Mouse (Mus musculus) kidney, embryonic 16.5 days (tissue): ENCODE data around the gene Klc4. TPM values are rescaled to one million over a fixed set of nuclear protein-coding genes. Genes with fewer than 3 reads are reported as not detected.

Experiments
- ATAC-seq: fragments of 200-750 bp; cut with Nextera tagmentation; 2 replicates; pipeline ENCODE4 v1.8.0; 2017; ENCODE audit warnings: moderate TSS enrichment; ENCODE audit not compliant: low FRiP score, low TSS enrichment
- H3K27ac ChIP-seq: fragments of 300-500 bp; sonication (generic); 2 replicates; pipeline ENCODE4 v1.5.1; 2014; ENCODE audit warnings: low read length
- H3K27me3 ChIP-seq: fragments of 300-500 bp; sonication (generic); 2 replicates; pipeline ENCODE4 v1.6.1; 2014; ENCODE audit warnings: low read length, control low read depth, mixed read lengths; ENCODE audit not compliant: insufficient read depth
- H3K36me3 ChIP-seq: fragments of 300-500 bp; sonication (generic); 2 replicates; pipeline ENCODE4 v1.6.1; 2014; ENCODE audit warnings: low read length, control low read depth, mixed read lengths; ENCODE audit not compliant: insufficient read depth
- H3K4me1 ChIP-seq: fragments of 300-500 bp; sonication (generic); 2 replicates; pipeline ENCODE4 v1.6.1; 2014; ENCODE audit warnings: low read length, control low read depth, mixed read lengths; ENCODE audit not compliant: insufficient read depth
- H3K4me2 ChIP-seq: fragments of 300-500 bp; sonication (generic); replicated peaks from 2 replicates; pipeline ENCODE4 v1.6.1; 2014; ENCODE audit warnings: low read depth, low read length
- H3K4me3 ChIP-seq: fragments of 300-500 bp; sonication (generic); 2 replicates; pipeline ENCODE4 v1.5.1; 2014; ENCODE audit warnings: mild to moderate bottlenecking, low read length
- H3K9ac ChIP-seq: fragments of 300-500 bp; sonication (generic); replicated peaks from 2 replicates; pipeline ENCODE4 v1.6.1; 2014; ENCODE audit warnings: low read length
- H3K9me3 ChIP-seq: fragments of 300-500 bp; sonication (generic); 2 replicates; pipeline ENCODE4 v1.6.1; 2016; ENCODE audit warnings: low read length, control low read depth
- WGBS: fragments of 180-500 bp; shearing (Covaris S2); extraction: QIAGEN DNeasy Blood & Tissue Kit; methylation state at CpG from one replicate; pipeline ENCODE4 v1.1.7; 2014; 5-methylcytosine and 5-hydroxymethylcytosine counted together
- polyA plus RNA-seq: library from polyadenylated mRNA; unstranded; fragments of >200 nt; fragmentation: Nextera tagmentation; extraction: Ambion mirVana; gene quantifications from 2 replicates; pipeline ENCODE4 v1.2.1, GENCODE M21; 2015

Klc4 gene
- polyA plus RNA-seq, 1 experiment from 2014 or later = 58.0 TPM

GRCm38 (mm10) chr17:46644916-46645475 lies 826 bp downstream of the Klc4 start:
- Histone ChIP-seq H3K27me3 (no peaks in the 10 kb centered on the region), H3K9ac (peak overlapping the region; percentile 83), H3K4me3 (peak overlapping the region; percentile 96), H3K9me3 (no peaks in the 10 kb centered on the region), H3K4me2 (peak overlapping the region; percentile 98), H3K36me3 (peaks cover 19% of the 10 kb centered on the region; the same call in 1 of the 2 replicates), H3K27ac (peak overlapping the region; percentile 81), H3K4me1 (peaks cover 30% of the 10 kb centered on the region)
- peak; percentile 35 for ATAC-seq
- WGBS = 9% methylated on average over 11 of the region's 11 CpGs

- H3K4me2 ChIP-seq = peak overlapping the region; percentile 98
- peak overlapping the region; percentile 81 for H3K27ac ChIP-seq
- H3K9me3 ChIP-seq = no peaks in the 10 kb centered on the region
- H3K4me1 ChIP-seq = peaks cover 28% of the 10 kb centered on the region
- 79% methylated on average over 12 of the region's 12 CpGs for WGBS
- no peak for ATAC-seq
- no peaks in the 10 kb centered on the region for H3K27me3 ChIP-seq
- peak overlapping the region; percentile 83 for H3K9ac ChIP-seq
- peaks cover 19% of the 10 kb centered on the region; the same call in 1 of the 2 replicates for H3K36me3 ChIP-seq
- H3K4me3 ChIP-seq = peak overlapping the region; percentile 96
These were observed 1.5 kb downstream of the Klc4 start for GRCm38 (mm10) chr17:46644152-46644805.

DNA sequence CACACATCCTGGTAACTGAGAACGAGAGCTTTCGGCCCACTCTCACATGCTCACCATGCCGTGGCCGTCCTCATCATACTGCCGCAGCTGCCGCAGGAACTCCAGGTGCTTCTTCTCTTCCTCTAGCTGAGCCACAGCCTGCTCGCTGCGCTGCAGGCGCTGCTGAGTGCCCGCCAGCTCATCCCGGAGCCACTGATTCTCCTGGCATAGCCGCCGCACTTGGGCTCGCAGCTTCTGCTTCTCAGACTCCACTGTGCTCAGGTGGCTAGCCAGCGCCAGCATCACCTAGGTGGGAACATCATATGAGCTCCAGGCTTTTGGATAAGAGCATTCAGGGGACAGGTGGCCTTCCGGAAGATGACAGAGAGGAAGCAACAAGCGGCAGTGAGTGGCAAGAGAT lies 3.8 kb downstream of the Klc4 start:
- Histone ChIP-seq H3K27me3 (no peaks in the 10 kb centered on the region), H3K9me3 (no peaks in the 10 kb centered on the region), H3K9ac (no peak overlapping the region), H3K27ac (no peak overlapping the region), H3K4me1 (peaks cover 29% of the 10 kb centered on the region), H3K4me3 (no peak overlapping the region), H3K36me3 (peaks cover 7% of the 10 kb centered on the region; the same call in 1 of the 2 replicates), H3K4me2 (no peak overlapping the region)
- ATAC-seq = no peak
- WGBS = 87% methylated on average over 17 of the region's 17 CpGs

GRCm38 (mm10) chr17:46639929-46640328 lies 5.9 kb downstream of the Klc4 start:
- Histone ChIP-seq H3K4me2 (no peak overlapping the region), H3K4me1 (peaks cover 22% of the 10 kb centered on the region), H3K9ac (no peak overlapping the region), H3K27me3 (no peaks in the 10 kb centered on the region), H3K9me3 (no peaks in the 10 kb centered on the region), H3K4me3 (no peak overlapping the region), H3K36me3 (peaks cover 16% of the 10 kb centered on the region; the same call in 1 of the 2 replicates), H3K27ac (peak overlapping the region; percentile 43; the same call in 1 of the 2 replicates)
- ATAC-seq = no peak
- WGBS = 60% methylated on average over 9 of the region's 9 CpGs

DNA sequence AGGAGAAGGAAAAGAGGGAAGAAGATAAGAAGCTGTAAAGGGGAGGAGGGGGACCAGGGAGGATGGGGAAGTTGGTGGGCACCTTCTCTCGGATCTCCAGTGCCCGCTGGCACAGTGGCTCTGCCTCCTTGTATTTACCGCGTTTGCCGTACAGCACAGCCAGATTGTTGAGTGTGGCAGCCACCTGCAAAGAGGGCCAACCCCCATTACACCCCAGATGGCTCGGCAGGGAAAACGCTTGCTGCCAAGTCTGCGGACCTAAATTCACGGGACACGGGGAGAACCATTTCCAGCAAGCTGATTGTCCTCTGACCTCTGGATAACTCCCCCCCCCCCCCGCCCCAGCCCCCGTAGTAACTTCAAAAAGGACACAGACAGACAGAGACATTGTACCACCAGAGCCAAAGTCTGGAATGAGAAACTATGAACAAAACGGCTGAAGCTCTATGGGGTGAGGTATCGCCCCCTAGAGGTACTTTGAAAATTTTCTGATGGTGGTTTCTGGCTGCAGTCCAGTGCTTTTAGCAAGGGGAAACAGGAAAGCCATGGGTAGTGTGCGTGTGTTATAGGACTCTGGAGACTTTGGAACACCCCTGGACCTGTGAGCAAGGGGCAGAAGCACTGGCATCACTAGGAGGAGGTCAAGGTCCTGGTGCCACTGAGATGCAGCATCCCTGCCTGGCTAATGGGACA lies 8.8 kb downstream of the Klc4 start:
- Histone ChIP-seq H3K36me3 (peaks cover 21% of the 10 kb centered on the region; the same call in 1 of the 2 replicates), H3K4me2 (peak overlapping the region; percentile 40), H3K27ac (0 out of 2 replicates have a peak overlapping the region, but pooled peaks have one; percentile 8), H3K27me3 (no peaks in the 10 kb centered on the region), H3K9me3 (no peaks in the 10 kb centered on the region), H3K9ac (peak overlapping the region; percentile 51), H3K4me1 (peaks cover 13% of the 10 kb centered on the region), H3K4me3 (no peak overlapping the region)
- ATAC-seq = no peak
- WGBS = 17% methylated on average over 15 of the region's 15 CpGs

GRCm38 (mm10) chr17:46629685-46630441 lies 16.0 kb downstream of the Klc4 start:
- Histone ChIP-seq H3K36me3 (peaks cover 11% of the 10 kb centered on the region; the same call in 1 of the 2 replicates), H3K27me3 (no peaks in the 10 kb centered on the region), H3K4me1 (peaks cover 56% of the 10 kb centered on the region), H3K9ac (peak overlapping the region; percentile 94), H3K27ac (peak overlapping the region; percentile 99), H3K9me3 (no peaks in the 10 kb centered on the region), H3K4me3 (peak overlapping the region; percentile 82), H3K4me2 (peak overlapping the region; percentile 71)
- peak; percentile 92 for ATAC-seq
- WGBS = 8% methylated on average over 12 of the region's 12 CpGs

GRCm38 (mm10) chr17:46628791-46629684 lies 16.8 kb downstream of the Klc4 start, which contains the start of gene Ptk7:
Gene Ptk7, minus strand, starts transcription at chr17:46629504.
- Histone ChIP-seq H3K27ac (peak within 1 kb of the TSS; percentile 99), H3K4me1 (peaks cover 64% of the 10 kb centered on the region), H3K27me3 (no peaks in the 10 kb centered on the region), H3K36me3 (peaks cover 10% of the 10 kb centered on the region; the same call in 1 of the 2 replicates), H3K9me3 (no peaks in the 10 kb centered on the region), H3K4me3 (peak within 1 kb of the TSS; percentile 82), H3K9ac (peak within 1 kb of the TSS; percentile 94), H3K4me2 (peak within 1 kb of the TSS; percentile 71)
- peak; percentile 65 for ATAC-seq
- WGBS = under 1% methylated on average over 86 of the region's 90 CpGs

GRCm38 (mm10) chr17:46628471-46628790 lies 17.4 kb downstream of the Klc4 start:
- peaks cover 70% of the 10 kb centered on the region for H3K4me1 ChIP-seq
- H3K4me2 ChIP-seq = peak overlapping the region; percentile 71
- H3K9ac ChIP-seq = peak overlapping the region; percentile 94
- H3K9me3 ChIP-seq = no peaks in the 10 kb centered on the region
- H3K27ac ChIP-seq = peak overlapping the region; percentile 99
- WGBS = 0% methylated on average over 13 of the region's 13 CpGs
- no peaks in the 10 kb centered on the region for H3K27me3 ChIP-seq
- H3K4me3 ChIP-seq = peak overlapping the region; percentile 82
- H3K36me3 ChIP-seq = peaks cover 10% of the 10 kb centered on the region; the same call in 1 of the 2 replicates
- ATAC-seq = no peak
